Mouse (Mus musculus) MEL (cell line): ENCODE results near the gene Krtap28-10.

ENCODE experiments used
- CHD2 ChIP-seq: IDR thresholded peaks from 2 replicates; pipeline ENCODE4 v1.6.1; 2011; ENCODE audit warnings: low read length, improper control_type of control experiment
- CTCF ChIP-seq, 3 experiments: IDR thresholded peaks in 2 of 3; conservative IDR thresholded peaks in 1 of 3; 2 replicates each; pipeline ENCODE4 v1.5.1; 2011 to 2012; ENCODE audit warnings: low read length in 3 of 3, low read depth in 2 of 3, mild to moderate bottlenecking in 2 of 3, improper control_type of control experiment in 1 of 3, inconsistent platforms in 1 of 3, mixed read lengths in 1 of 3, moderate library complexity in 1 of 3; ENCODE audit not compliant: control insufficient read depth in 1 of 3, insufficient read depth in 1 of 3, poor library complexity in 1 of 3, severe bottlenecking in 1 of 3
- EP300 ChIP-seq, 2 experiments: IDR thresholded peaks; 2 replicates each; pipeline ENCODE4 v1.6.1; 2011; ENCODE audit warnings: improper control_type of control experiment in 2 of 2, low read length in 2 of 2, low read depth in 1 of 2, mild to moderate bottlenecking in 1 of 2
- GATA1 ChIP-seq: IDR thresholded peaks from 2 replicates; pipeline ENCODE4 v1.6.1; 2011; ENCODE audit warnings: low read depth, low read length, improper control_type of control experiment
- HCFC1 ChIP-seq: IDR thresholded peaks from 2 replicates; pipeline ENCODE4 v1.6.1; 2012; ENCODE audit warnings: low read depth, mild to moderate bottlenecking, inconsistent platforms, low read length, improper control_type of control experiment, moderate library complexity
- JUND ChIP-seq: IDR thresholded peaks from 2 replicates; pipeline ENCODE4 v1.6.1; 2011; ENCODE audit warnings: low read depth, mild to moderate bottlenecking, improper control_type of control experiment, low read length
- MAX ChIP-seq: IDR thresholded peaks from 2 replicates; pipeline ENCODE4 v1.6.1; 2011; ENCODE audit warnings: low read length, improper control_type of control experiment
- MYC ChIP-seq: IDR thresholded peaks from 2 replicates; pipeline ENCODE4 v1.6.1; 2011; ENCODE audit warnings: low read depth, mild to moderate bottlenecking, low read length, improper control_type of control experiment, moderate library complexity
- NELFE ChIP-seq: IDR thresholded peaks from 2 replicates; pipeline ENCODE4 v1.6.1; 2011; ENCODE audit warnings: low read depth, low read length, improper control_type of control experiment
- POLR2A ChIP-seq, 2 experiments: IDR thresholded peaks; 2 replicates each; pipeline ENCODE4 v1.6.1; 2011 to 2012; ENCODE audit warnings: low read length in 2 of 2, mild to moderate bottlenecking in 2 of 2, control low read depth in 1 of 2, improper control_type of control experiment in 1 of 2, low read depth in 1 of 2, moderate library complexity in 1 of 2; ENCODE audit not compliant: control insufficient read depth in 1 of 2, insufficient read depth in 1 of 2, poor library complexity in 1 of 2
- POLR2AphosphoS2 ChIP-seq: IDR thresholded peaks from 2 replicates; pipeline ENCODE4 v1.6.1; 2011; ENCODE audit warnings: low read length, improper control_type of control experiment
- TBP ChIP-seq: IDR thresholded peaks from 2 replicates; pipeline ENCODE4 v1.8.0; 2011; ENCODE audit warnings: low read depth, low read length, improper control_type of control experiment
- ZC3H11A ChIP-seq: IDR thresholded peaks from 2 replicates; pipeline ENCODE4 v1.6.1; 2012; ENCODE audit warnings: low read depth, mild to moderate bottlenecking, inconsistent platforms, low read length, improper control_type of control experiment
- ZNF384 ChIP-seq: IDR thresholded peaks from 2 replicates; pipeline ENCODE4 v1.6.1; 2012; ENCODE audit warnings: low read depth, mild to moderate bottlenecking, inconsistent platforms, low read length, improper control_type of control experiment

DNA sequence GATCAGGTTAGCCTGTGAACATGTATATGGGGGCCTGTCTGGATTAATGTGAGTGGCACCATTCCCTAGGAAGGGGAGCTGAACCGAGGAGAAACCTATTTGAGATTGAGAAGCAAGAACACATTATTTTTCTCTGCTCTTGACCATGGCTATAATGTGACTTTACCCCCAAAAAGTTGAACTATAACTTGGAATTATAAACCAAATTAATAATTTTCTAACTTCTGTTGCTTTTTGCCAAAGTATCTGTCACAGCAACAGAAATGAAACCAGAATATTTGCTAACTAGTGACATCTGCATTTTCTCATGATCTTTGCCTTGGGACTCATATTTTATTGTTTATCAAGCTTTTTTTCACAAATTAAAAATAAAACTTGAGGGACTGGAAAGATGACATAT is 25.7 kb downstream of the Krtap28-10 start:
- TF ChIP-seq EP300 (IDR thresholded peaks at IDR 0.05; ENCODE audit: low read depth in 1 of 2, low read length in 2 of 2) (no peak), HCFC1 (no peak), TBP (no peak), CTCF (IDR thresholded peaks at IDR 0.05 in 2 of 3, conservative IDR thresholded peaks at IDR 0.05 in 1 of 3; ENCODE audit: control insufficient read depth in 1 of 3, insufficient read depth in 1 of 3, low read depth in 2 of 3, low read length in 3 of 3, poor library complexity in 1 of 3, severe bottlenecking in 1 of 3) (no peak), NELFE (no peak), CHD2 (no peak), POLR2A (IDR thresholded peaks at IDR 0.05; ENCODE audit: control insufficient read depth in 1 of 2, insufficient read depth in 1 of 2, low read depth in 1 of 2, low read length in 2 of 2, poor library complexity in 1 of 2) (no peak), MAX (no peak), GATA1 (no peak), JUND (no peak), POLR2AphosphoS2 (no peak), MYC (no peak), ZNF384 (no peak), ZC3H11A (no peak)
